Mouse (Mus musculus) small intestine, adult 2 months (tissue): Measurements from ENCODE around the gene Sept3.

Experiments used
- CTCF ChIP-seq: fragments of 200-500 bp; IDR thresholded peaks from 2 replicates; pipeline ENCODE4 v1.5.1; 2012; ENCODE audit warnings: low read depth, mild to moderate bottlenecking, control low read depth, inconsistent platforms, low read length, moderate library complexity, mixed read lengths; ENCODE audit not compliant: insufficient replicate concordance, insufficient read length; ENCODE audit errors: extremely low read depth
- POLR2A ChIP-seq: fragments of 200-500 bp; IDR thresholded peaks from 2 replicates; pipeline ENCODE4 v1.6.1; 2012; ENCODE audit warnings: low read depth, mild to moderate bottlenecking, control low read depth, inconsistent platforms, low read length, moderate library complexity

- TF ChIP-seq CTCF = no peak
- no peak for TF ChIP-seq POLR2A
These were observed 6.5 kb upstream of the Sept3 start for GRCm38 (mm10) chr15:82268185-82268584.
